Mouse (Mus musculus): ENCODE results near the gene Cort.

DNA sequence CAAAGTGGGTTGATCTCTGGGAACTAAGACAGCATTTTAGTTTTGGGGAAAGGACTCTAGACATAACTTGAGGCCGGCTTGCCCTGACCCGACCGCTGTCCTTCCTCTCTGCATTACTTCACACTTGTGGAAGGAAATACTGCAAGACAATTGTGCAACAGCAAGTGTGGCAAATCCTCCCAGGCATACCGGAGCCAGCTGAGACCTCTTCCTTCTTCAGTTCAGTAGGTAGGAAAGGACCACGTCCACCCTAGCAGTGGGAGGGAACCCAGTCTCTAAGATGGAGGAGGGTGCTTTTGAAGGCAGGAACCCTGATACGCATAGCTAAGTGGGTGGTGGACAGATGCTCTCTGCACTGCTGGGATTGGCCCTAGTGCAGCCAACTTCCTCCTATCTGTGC, 29.1 kb upstream of the Cort start:
- TF ChIP-seq POLR2A (IDR thresholded peaks at IDR 0.05; ENCODE audit: low read depth, low read length) (no peak), CTCF (conservative IDR thresholded peaks at IDR 0.05; ENCODE audit: insufficient read depth, insufficient read length, low read depth, low read length) (no peak)

All from kidney, adult 2 months (tissue).